Mouse (Mus musculus) gastrocnemius, postnatal 36 days (tissue): Measurements from ENCODE around the gene Kidins220. TPM values are rescaled to one million over a fixed set of nuclear protein-coding genes. Genes with fewer than 3 reads are reported as not detected.

Experiments
- DNase-seq, 2 experiments: peaks; one replicate each; pipeline ENCODE4 v3.0.0; 2022
- intact Hi-C: fragments of 180-260 bp; cut with DNase I; formaldehyde crosslinking; loops from one replicate; pipeline ENCODE4 v1.15.1; 2025
- total RNA-seq, 2 experiments: library from RNA; stranded (reverse); gene quantifications; 2 replicates each; pipeline ENCODE4 v1.2.3; 2021

Kidins220 gene
- total RNA-seq, 2 experiments from 2014 or later, result 38.3 to 54.1 TPM

GRCm38 (mm10) chr12:24961821-24962220, 12.9 kb upstream of the Kidins220 start:
- intact Hi-C loops, result no loop called here
- DNase-seq, result no peak

- intact Hi-C loops, result no loop called here
- DNase-seq, result no peak
These were observed 12.3 kb upstream of the Kidins220 start for GRCm38 (mm10) chr12:24962362-24962967.

- DNase-seq, result no peak
- intact Hi-C loops, result no loop called here
These were observed 11.2 kb upstream of the Kidins220 start for GRCm38 (mm10) chr12:24963393-24964022.

GRCm38 (mm10) chr12:24965406-24965805, 9.3 kb upstream of the Kidins220 start:
- no peak for DNase-seq

GRCm38 (mm10) chr12:24966046-24966445, 8.7 kb upstream of the Kidins220 start:
- intact Hi-C loops, result no loop called here
- DNase-seq, result no peak

More at GRCm38 (mm10) chr12:24965406-24965805, 9.3 kb upstream of the Kidins220 start:
- intact Hi-C loops, result no loop called here

GRCm38 (mm10) chr12:24971490-24972200, 3.1 kb upstream of the Kidins220 start:
- intact Hi-C loops, result no loop called here
- DNase-seq, result no peak

- intact Hi-C loops, result no loop called here
- DNase-seq, result no peak
These were observed 2.1 kb upstream of the Kidins220 start for GRCm38 (mm10) chr12:24972371-24973350.

GRCm38 (mm10) chr12:24973586-24973985, 1.1 kb upstream of the Kidins220 start:
- intact Hi-C loops, result no loop called here
- no peak for DNase-seq

GRCm38 (mm10) chr12:24975115-24975733, 499 bp downstream of the Kidins220 start:
- intact Hi-C loops, result no loop called here

GRCm38 (mm10) chr12:24985226-24985625, 10.5 kb downstream of the Kidins220 start:
- DNase-seq, result no peak
- intact Hi-C loops, result no loop called here

More at GRCm38 (mm10) chr12:24975115-24975733, 499 bp downstream of the Kidins220 start:
- DNase-seq, result peak in 1 of 2 experiments; percentile 28

- intact Hi-C loops, result no loop called here
- no peak for DNase-seq
These were observed 20.6 kb downstream of the Kidins220 start for GRCm38 (mm10) chr12:24995350-24995749.

GRCm38 (mm10) chr12:25005350-25005749, 30.6 kb downstream of the Kidins220 start:
- DNase-seq, result no peak
- intact Hi-C loops, result no loop called here

- intact Hi-C loops, result no loop called here
These were observed 35.2 kb downstream of the Kidins220 start for GRCm38 (mm10) chr12:25009957-25010356.

GRCm38 (mm10) chr12:25010416-25010815, 35.7 kb downstream of the Kidins220 start:
- intact Hi-C loops, result no loop called here
- no peak for DNase-seq

More at GRCm38 (mm10) chr12:25009957-25010356, 35.2 kb downstream of the Kidins220 start:
- DNase-seq, result no peak

GRCm38 (mm10) chr12:25011733-25012367, 37.1 kb downstream of the Kidins220 start:
- DNase-seq, result no peak
- intact Hi-C loops, result no loop called here

- intact Hi-C loops, result no loop called here
- DNase-seq, result no peak
These were observed 38.1 kb downstream of the Kidins220 start for GRCm38 (mm10) chr12:25012555-25013540.

- no peak for DNase-seq
- intact Hi-C loops, result no loop called here
These were observed 39.7 kb downstream of the Kidins220 start for GRCm38 (mm10) chr12:25014307-25014927.

- DNase-seq, result no peak
- intact Hi-C loops, result no loop called here
These were observed 40.2 kb downstream of the Kidins220 start for GRCm38 (mm10) chr12:25014938-25015337.
